Mouse (Mus musculus) testis, adult 2 months (tissue): Measurements from ENCODE around the gene Mpdz. TPM values are rescaled to one million over a fixed set of nuclear protein-coding genes. Genes with fewer than 3 reads are reported as not detected.

ENCODE experiments used
- H3K27ac ChIP-seq: fragments of 200-500 bp; 2 replicates; pipeline ENCODE4 v1.5.1; 2012; ENCODE audit warnings: low read depth, low read length; ENCODE audit not compliant: control insufficient read depth, insufficient read depth
- H3K27me3 ChIP-seq: fragments of 200-500 bp; 2 replicates; pipeline ENCODE4 v1.6.1; 2012; ENCODE audit warnings: mild to moderate bottlenecking, low read length, moderate library complexity; ENCODE audit not compliant: control insufficient read depth, insufficient read depth
- H3K36me3 ChIP-seq: fragments of 200-500 bp; 2 replicates; pipeline ENCODE4 v1.6.1; 2012; ENCODE audit warnings: mild to moderate bottlenecking, low read length; ENCODE audit not compliant: control insufficient read depth, insufficient read depth
- H3K4me1 ChIP-seq: fragments of 200-500 bp; 2 replicates; pipeline ENCODE4 v1.6.1; 2012; ENCODE audit warnings: low read length; ENCODE audit not compliant: control insufficient read depth, insufficient read depth
- H3K4me3 ChIP-seq: fragments of 200-500 bp; 2 replicates; pipeline ENCODE4 v1.5.1; 2012; ENCODE audit warnings: low read depth, mild to moderate bottlenecking, low read length, moderate library complexity, mixed read lengths; ENCODE audit not compliant: control insufficient read depth
- CTCF ChIP-seq: fragments of 200-500 bp; IDR thresholded peaks from 2 replicates; pipeline ENCODE4 v1.5.1; 2012; ENCODE audit warnings: low read depth, mild to moderate bottlenecking, inconsistent platforms, low read length, moderate library complexity; ENCODE audit not compliant: control insufficient read depth, insufficient read depth, insufficient replicate concordance
- POLR2A ChIP-seq: fragments of 200-500 bp; IDR thresholded peaks from 2 replicates; pipeline ENCODE4 v1.6.1; 2012; ENCODE audit warnings: low read depth, mild to moderate bottlenecking, inconsistent platforms, low read length, moderate library complexity; ENCODE audit not compliant: control insufficient read depth
- polyA plus RNA-seq: library from polyadenylated mRNA; depleted of rRNA; stranded (reverse); fragments of >200 nt; gene quantifications from 2 replicates; pipeline ENCODE4 v1.2.3, GENCODE M21; 2012

Gene Mpdz
- polyA plus RNA-seq, 1 experiment: 3.0 TPM

- Histone ChIP-seq H3K36me3 (no peaks in the 10 kb centered on the region), H3K27me3 (no peaks in the 10 kb centered on the region), H3K4me1 (no peaks in the 10 kb centered on the region), H3K27ac (no peak overlapping the region), H3K4me3 (no peak overlapping the region)
- TF ChIP-seq CTCF: no peak
- no peak for TF ChIP-seq POLR2A
Measured at GRCm38 (mm10) chr4:81462253-81462652, 19.6 kb upstream of the Mpdz start.

DNA sequence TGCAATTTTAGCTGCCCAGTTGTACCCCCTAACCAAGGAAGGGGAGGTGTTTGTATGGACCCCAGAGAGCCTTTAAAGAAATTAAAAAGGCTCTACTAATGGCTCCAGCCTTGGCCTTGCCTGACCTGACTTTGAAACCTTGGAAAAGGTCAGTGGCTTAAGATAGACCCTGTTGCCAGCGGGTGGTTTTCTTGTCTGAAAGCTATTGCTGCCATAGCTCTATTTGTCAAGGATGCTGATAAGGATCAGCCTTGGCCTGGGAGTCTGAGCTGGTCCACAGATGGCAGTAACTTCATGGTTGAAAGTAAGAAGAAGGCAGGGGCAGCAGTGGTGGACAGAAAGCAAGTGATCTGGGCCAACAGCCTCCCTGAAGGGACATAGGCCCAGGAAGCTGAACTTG is 16.3 kb upstream of the Mpdz start:
- no peaks in the 10 kb centered on the region for H3K27me3 ChIP-seq
- TF ChIP-seq POLR2A: no peak
- TF ChIP-seq CTCF: no peak
- H3K36me3 ChIP-seq: no peaks in the 10 kb centered on the region

GRCm38 (mm10) chr4:81453806-81454205 is 11.2 kb upstream of the Mpdz start:
- H3K27me3 ChIP-seq: no peaks in the 10 kb centered on the region
- no peaks in the 10 kb centered on the region for H3K36me3 ChIP-seq
- H3K4me3 ChIP-seq: no peak overlapping the region
- no peak for TF ChIP-seq CTCF
- H3K4me1 ChIP-seq: no peaks in the 10 kb centered on the region
- no peak overlapping the region for H3K27ac ChIP-seq

More for the DNA sequence above, 16.3 kb upstream of the Mpdz start:
- no peaks in the 10 kb centered on the region for H3K4me1 ChIP-seq
- H3K4me3 ChIP-seq: no peak overlapping the region
- no peak overlapping the region for H3K27ac ChIP-seq

GRCm38 (mm10) chr4:81452183-81452582 is 9.6 kb upstream of the Mpdz start:
- Histone ChIP-seq H3K4me1 (no peaks in the 10 kb centered on the region), H3K27me3 (no peaks in the 10 kb centered on the region), H3K4me3 (no peak overlapping the region), H3K36me3 (no peaks in the 10 kb centered on the region), H3K27ac (no peak overlapping the region)
- TF ChIP-seq POLR2A (no peak), CTCF (no peak)

GRCm38 (mm10) chr4:81449413-81449812 is 6.8 kb upstream of the Mpdz start:
- Histone ChIP-seq H3K36me3 (no peaks in the 10 kb centered on the region), H3K27ac (no peak overlapping the region)

GRCm38 (mm10) chr4:81443566-81443965 is 951 bp upstream of the Mpdz start:
- Histone ChIP-seq H3K4me1 (peaks cover 2% of the 10 kb centered on the region), H3K36me3 (no peaks in the 10 kb centered on the region), H3K4me3 (no peak overlapping the region), H3K27ac (no peak overlapping the region), H3K27me3 (no peaks in the 10 kb centered on the region)
- TF ChIP-seq POLR2A (no peak), CTCF (no peak)

More at GRCm38 (mm10) chr4:81449413-81449812, 6.8 kb upstream of the Mpdz start:
- TF ChIP-seq POLR2A (no peak), CTCF (no peak)
- Histone ChIP-seq H3K27me3 (no peaks in the 10 kb centered on the region), H3K4me1 (no peaks in the 10 kb centered on the region), H3K4me3 (no peak overlapping the region)

DNA sequence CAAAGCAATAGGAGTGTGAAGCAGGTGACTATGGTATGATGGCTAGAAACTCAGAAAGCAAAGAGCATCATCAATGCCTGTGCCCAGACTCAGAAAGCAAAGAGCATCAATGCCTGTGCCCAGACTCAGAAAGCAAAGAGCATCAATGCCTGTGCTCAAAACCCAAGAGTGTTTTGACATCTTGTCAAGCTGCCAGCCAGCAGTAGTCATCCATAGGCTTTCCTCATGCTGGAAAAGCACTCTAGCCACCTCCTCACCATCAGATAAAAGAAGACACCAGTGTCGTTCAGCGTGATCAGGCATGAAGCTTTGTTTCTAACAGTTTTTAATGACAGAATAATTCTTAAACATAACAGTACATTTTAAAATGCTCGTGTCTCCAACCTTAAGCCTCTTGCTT is 8.7 kb downstream of the Mpdz start:
- Histone ChIP-seq H3K4me3 (no peak overlapping the region), H3K36me3 (no peaks in the 10 kb centered on the region), H3K4me1 (no peaks in the 10 kb centered on the region), H3K27ac (no peak overlapping the region), H3K27me3 (no peaks in the 10 kb centered on the region)
- TF ChIP-seq POLR2A: no peak
- no peak for TF ChIP-seq CTCF

DNA sequence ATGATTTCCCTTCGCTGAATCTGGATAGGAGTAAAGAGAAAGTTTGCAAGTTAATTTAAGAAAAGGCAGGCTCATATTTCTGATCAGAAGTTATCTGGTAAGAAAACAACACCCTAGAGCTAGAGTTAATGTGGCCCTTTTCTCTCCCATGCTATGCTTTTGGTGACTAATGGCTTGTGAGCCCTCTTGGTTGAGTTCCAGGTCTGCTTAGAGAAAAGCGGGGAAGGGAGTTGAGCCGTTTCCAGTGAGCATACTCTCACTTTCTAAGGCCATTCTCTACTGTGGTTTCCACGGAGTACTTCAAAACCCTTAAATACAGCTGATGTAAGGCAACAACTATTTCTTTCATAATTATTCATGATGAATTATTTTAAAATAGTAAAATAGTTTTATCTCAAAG is 11.8 kb downstream of the Mpdz start:
- TF ChIP-seq POLR2A (no peak), CTCF (no peak)
- no peaks in the 10 kb centered on the region for H3K36me3 ChIP-seq
- no peak overlapping the region for H3K4me3 ChIP-seq
- no peaks in the 10 kb centered on the region for H3K4me1 ChIP-seq
- H3K27me3 ChIP-seq: no peaks in the 10 kb centered on the region
- no peak overlapping the region for H3K27ac ChIP-seq
